Mouse (Mus musculus): ENCODE results near the gene Rtl1.

Rtl1 gene

DNA sequence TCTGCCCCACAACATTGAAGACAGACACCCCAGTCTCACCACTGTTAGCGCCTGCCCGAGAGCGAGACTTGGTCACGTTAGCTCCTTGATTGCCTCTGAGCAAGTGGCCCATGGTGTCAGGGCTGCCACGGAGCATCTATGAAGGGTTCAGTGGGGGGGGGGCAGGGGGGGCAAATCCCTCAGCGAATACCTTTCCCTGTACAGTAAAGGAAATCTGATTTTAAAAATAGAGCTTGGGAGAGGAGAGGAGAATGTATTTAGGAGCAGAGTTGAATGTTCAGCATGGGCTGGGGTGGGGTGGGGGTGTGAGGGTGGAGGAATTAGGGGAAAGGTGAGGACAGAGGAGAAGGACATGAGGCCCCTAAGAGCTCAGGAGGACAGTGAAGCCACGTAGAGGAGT, at the start of gene Rtl1:
Gene Rtl1 (minus strand): TSS at position 101 of the 400 bp plus-strand sequence.
- no peak for DNase-seq (ENCODE audit: low spot score)

GRCm38 (mm10) chr12:109640560-109641167, 40.5 kb upstream of the Rtl1 start:
- no peak for DNase-seq (ENCODE audit: low spot score)

GRCm38 (mm10) chr12:109632035-109632434, 31.9 kb upstream of the Rtl1 start:
- no peak for DNase-seq (ENCODE audit: low spot score)

GRCm38 (mm10) chr12:109628887-109629286, 28.8 kb upstream of the Rtl1 start:
- no peak for DNase-seq (ENCODE audit: low spot score)

GRCm38 (mm10) chr12:109626910-109627309, 26.8 kb upstream of the Rtl1 start:
- no peak for DNase-seq (ENCODE audit: low spot score)

DNA sequence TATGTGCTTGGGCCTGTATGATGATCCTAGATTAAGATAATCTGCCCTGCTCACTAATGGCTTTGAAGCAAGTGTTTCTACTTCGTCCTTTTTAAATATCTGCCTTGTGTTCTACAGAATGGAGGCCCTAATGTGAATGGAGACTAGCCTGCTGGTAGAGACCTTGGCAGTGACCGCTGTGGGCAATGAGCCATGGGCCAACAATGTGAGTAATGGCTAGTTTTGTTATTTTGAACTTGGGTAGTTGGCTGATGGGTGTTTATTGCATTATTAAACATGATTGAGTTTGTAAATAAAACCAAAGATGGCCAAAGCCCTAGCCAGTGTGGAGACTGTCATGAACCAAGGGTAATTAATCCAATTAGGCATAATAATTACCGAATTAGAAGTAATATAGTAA, 20.1 kb upstream of the Rtl1 start:
- no peak for DNase-seq (ENCODE audit: low spot score)

GRCm38 (mm10) chr12:109617993-109618392, 17.9 kb upstream of the Rtl1 start:
- DNase-seq (ENCODE audit: low spot score): no peak

GRCm38 (mm10) chr12:109617126-109617525, 17.0 kb upstream of the Rtl1 start:
- no peak for DNase-seq (ENCODE audit: low spot score)

DNA sequence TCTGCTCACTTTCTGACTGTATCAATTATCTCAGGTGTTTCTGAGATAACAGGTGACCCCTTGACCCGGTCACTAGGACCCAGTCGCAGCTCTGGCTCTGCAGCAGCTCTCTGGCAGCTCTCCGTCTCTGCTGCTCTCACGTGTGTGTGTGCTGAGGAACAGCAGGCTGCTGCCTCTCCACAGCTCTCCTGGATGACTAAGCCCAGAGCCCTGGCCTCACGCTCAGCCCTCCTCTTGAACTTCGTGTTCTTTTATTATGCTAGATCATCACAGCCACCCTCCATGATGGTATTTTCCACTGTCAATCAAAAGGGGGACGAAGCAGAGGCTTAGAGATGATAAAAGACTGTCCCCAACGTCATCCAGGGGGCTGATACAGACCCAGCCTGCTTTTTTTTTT, 15.2 kb upstream of the Rtl1 start:
- DNase-seq (ENCODE audit: low spot score): no peak

DNA sequence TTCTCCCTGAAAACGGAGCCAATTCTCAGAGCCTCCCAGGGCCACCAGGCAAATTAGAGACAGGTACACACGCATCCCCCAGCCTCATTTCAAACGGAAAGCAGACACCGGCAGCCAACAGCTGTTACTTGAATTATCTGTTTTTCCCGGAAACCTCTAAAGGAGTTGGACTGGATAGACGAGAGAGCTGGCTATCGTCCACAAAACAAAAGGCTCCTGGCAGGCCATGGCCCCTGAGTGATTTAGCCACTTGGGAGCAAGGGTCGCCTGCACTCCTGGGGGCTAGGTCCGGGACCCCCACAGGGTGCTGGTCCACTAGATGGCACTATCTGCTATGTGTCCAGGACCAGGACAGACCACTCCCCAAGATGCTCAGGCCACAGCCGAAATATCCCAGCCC, 14.3 kb upstream of the Rtl1 start:
- DNase-seq (ENCODE audit: low spot score): no peak

DNA sequence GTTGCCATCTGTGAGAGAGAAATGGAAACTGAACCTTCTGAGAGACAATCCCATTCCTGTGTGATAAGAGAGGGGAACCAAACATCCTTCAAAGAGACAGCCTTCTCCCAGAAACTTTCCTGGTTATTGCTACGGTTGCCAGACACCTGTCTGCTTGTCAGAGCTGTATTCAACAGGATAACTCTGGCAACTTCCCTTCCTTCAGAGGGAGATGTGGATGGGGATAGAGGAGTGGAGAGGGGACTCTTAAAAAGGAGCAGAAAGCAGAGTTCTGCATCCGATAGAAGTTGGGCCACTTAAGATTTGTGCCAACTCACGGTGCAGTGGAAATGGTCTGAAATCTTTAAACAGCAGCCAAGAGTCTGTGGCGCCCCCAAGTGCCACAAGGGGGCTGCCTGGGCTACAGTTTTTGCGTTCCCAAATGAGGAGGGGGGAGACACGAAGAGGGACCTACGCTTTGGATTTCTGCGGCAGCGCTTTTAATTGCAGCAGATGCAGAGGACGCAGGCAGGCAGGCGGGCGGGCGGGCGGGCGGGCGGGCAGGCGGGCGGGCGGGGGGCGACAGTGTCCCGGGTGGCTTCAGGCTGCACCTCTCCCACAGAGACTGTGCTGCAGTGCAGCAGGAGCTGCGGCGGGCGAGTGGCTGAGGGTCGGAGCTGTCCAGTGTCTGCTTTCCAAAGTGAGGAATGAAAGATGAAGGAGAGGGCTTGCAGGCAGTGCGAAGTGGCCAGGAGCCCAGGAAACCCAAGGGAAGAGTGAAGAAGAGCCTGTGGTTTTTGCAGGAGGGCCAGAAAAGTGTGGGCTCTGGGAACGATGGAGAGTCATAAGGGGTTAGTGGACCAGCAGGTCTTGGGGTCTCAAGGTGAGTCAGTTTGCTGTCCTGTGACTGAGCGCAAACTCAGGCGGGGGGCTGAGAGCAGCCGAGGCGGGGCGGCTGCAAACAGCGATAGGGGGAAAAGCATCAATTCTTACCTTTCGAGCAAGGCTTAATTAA, 12.6 kb upstream of the Rtl1 start:
- DNase-seq (ENCODE audit: low spot score): no peak

- DNase-seq (ENCODE audit: low spot score): no peak
These were observed 8.7 kb upstream of the Rtl1 start for GRCm38 (mm10) chr12:109608576-109609440.

DNA sequence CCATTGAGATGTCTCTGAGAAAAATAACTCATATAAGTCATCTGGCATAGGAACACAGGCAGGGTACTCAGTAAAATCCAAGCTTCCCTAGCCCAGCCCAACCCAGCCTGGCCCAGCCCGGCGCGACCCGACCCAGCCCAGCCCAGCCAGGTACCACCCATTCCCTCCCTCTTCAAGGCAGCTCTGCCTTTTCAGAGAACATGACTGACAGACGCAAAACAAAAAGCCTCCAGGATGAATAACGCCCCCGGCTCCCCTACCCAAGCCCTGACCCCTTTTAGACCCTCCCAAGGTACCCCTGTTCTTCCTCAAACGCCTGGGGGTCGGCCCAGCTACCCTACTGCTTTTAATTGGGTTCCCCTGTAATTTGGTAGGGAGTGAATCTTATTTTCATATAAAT, 7.8 kb upstream of the Rtl1 start:
- DNase-seq (ENCODE audit: low spot score): no peak

- no peak for DNase-seq (ENCODE audit: low spot score)
These were observed 7.1 kb upstream of the Rtl1 start for GRCm38 (mm10) chr12:109607191-109607590.

GRCm38 (mm10) chr12:109604982-109605721, 5.0 kb upstream of the Rtl1 start:
- DNase-seq (ENCODE audit: low spot score): no peak

DNA sequence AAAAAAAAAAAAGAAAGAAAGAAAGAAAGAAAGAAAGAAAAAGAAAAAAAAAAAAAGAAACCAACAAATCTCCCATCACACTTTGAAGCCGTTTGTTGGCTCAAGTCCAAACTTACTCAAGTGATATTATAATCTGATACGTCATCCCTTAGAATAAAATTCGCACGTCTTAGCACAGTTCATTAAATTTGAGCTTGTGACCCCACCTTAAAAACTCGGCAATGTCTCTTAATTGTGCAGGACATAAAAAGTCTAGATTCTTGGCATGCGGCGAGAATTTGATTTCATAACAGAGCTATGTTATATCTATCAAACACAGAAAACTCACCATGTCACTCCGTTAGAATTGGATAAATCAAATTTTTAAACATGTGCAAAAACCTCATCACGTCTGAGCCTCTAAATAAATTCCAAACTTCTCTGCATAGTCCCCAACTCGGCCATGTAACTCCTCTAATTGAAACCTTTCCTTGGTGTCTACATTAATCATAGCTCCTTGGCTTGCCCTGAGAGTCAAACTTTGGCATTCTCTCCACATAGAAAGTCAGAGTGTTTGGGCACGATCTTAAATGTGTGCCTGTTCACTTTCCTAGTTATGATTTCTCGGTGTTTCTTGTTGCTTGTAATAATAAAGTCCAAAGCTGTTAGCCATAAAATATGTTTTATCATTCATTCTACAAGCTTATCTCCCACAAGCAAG, 1.4 kb downstream of the Rtl1 start:
- no peak for DNase-seq (ENCODE audit: low spot score)

- no peak for DNase-seq (ENCODE audit: low spot score)
These were observed 3.4 kb downstream of the Rtl1 start for GRCm38 (mm10) chr12:109596726-109597125.

- DNase-seq (ENCODE audit: low spot score): no peak
These were observed 3.9 kb downstream of the Rtl1 start for GRCm38 (mm10) chr12:109596232-109596631.

GRCm38 (mm10) chr12:109595753-109596152, 4.4 kb downstream of the Rtl1 start:
- DNase-seq (ENCODE audit: low spot score): no peak

- no peak for DNase-seq (ENCODE audit: low spot score)
These were observed 5.2 kb downstream of the Rtl1 start for GRCm38 (mm10) chr12:109594961-109595360.

DNA sequence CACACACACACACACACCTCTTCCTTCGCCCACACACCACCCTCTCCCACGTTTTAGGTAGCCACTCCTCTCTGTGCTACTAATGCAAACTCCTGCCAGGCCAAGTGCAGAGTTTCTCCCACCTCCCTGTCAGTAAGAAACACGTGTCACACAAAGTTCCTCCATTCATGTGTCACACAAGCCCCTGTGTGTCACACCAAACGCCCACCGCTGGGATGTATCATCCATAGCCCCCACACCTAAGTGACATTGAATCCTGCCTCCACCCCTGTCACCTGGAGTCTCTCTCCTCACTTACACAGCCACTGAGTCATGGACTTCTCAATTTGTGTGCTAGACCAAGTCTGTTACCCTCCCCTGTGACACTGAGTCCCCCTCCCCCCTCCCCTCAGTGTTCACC, 17.9 kb downstream of the Rtl1 start:
- DNase-seq (ENCODE audit: low spot score): peak; percentile 27

Data from left cerebral cortex, adult 11 months (tissue).